Mouse (Mus musculus) adrenal gland, adult 10 weeks (tissue): ENCODE results near the gene Ccser2. TPM values are rescaled to one million over a fixed set of nuclear protein-coding genes. Genes with fewer than 3 reads are reported as not detected.

Experiments used
- polyA plus RNA-seq: library from polyadenylated mRNA; stranded (reverse); fragments of 350-450 nt; fragmentation: Illumina TruSeq; extraction: RNeasy Lipid Tissue Mini Kit (QIAGEN cat#74804); gene quantifications from one replicate; pipeline ENCODE4 v1.2.3, GENCODE M21; 2014; ENCODE audit warnings: low read depth, low replicate concordance

Gene Ccser2
- 64.7 TPM for polyA plus RNA-seq

GRCm38 (mm10) chr14:36968628-36969147, at the start of gene Ccser2:
Ccser2 (minus strand) TSS chr14:36968777.

Other genes starting within 250 kb of the Ccser2 start
- gene Rgr, start 80.2 kb upstream of the Ccser2 start, polyA plus RNA-seq, result not detected
- gene Lrit1, start 86.1 kb upstream of the Ccser2 start, polyA plus RNA-seq, result not detected
- not detected for gene Lrit2, start 99.2 kb upstream of the Ccser2 start, polyA plus RNA-seq
- gene Cdhr1, start 129.6 kb upstream of the Ccser2 start, polyA plus RNA-seq, result 0.12 TPM
- not detected for gene 2610528A11Rik, start 145.2 kb upstream of the Ccser2 start, polyA plus RNA-seq
- 1,215 TPM for gene Ghitm, start 166.5 kb upstream of the Ccser2 start, polyA plus RNA-seq